Comparison of ENCODE assay signal across 12 mouse cellular contexts in the genomic region with DNA sequence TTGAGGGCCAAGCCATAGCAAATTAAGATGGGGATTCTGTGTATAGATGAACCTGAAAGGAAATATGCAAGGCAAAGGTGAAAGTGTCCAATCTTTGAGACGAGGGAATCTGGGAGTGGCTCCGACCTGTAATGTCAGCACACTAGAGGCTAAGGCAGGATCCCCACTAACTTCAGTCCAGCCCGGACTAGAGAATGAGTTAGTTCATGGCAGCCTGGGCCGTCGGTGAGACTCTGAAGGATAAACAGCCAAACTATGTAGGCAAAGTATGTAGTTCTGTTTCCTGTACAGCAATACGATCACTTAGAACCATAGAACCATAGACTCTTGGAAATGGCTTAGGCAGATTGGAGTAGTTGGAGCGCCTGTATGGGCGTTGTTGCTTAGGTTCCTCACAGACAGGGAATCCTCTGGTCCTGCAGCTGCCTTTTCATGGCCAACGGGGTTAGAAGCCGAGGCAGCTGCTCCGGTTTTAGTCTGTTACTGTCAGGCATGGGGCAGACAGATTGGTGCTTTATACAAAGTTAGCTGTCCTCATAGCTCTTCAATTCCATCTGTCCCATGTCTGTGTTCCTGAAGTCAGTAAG. TPM values are rescaled to one million over a fixed set of nuclear protein-coding genes. Genes with fewer than 3 reads are reported as not detected.
DNase-seq lines count a peak whose midpoint lies in the region; ATAC-seq and TF ChIP-seq lines count a peak whose summit lies in the region.
"Had no signal": no experiment of that assay in that cellular context is flagged by ENCODE, and none has a peak within 500 bp of the region (broad histone marks: within the 10 kb centered on the region; RNA-seq: fewer than 3 reads in every experiment).

No protein-coding gene starts in this region.

- no peaks in the 10 kb centered on the region for H3K27me3 ChIP-seq in forebrain, embryonic 10.5 days (ENCODE audit: poor library complexity, severe bottlenecking)
- no peaks in the 10 kb centered on the region for H3K27me3 ChIP-seq in forebrain, embryonic 11.5 days (ENCODE audit: control insufficient read depth, insufficient read depth, low read length)
- no peaks in the 10 kb centered on the region for H3K27me3 ChIP-seq in lung, embryonic 14.5 days (ENCODE audit: insufficient read depth, low read length)
- no peaks in the 10 kb centered on the region for H3K27me3 ChIP-seq in hindbrain, embryonic 13.5 days
- no peaks in the 10 kb centered on the region for H3K27me3 ChIP-seq in neural tube, embryonic 13.5 days
- no peaks in the 10 kb centered on the region for H3K27me3 ChIP-seq in kidney, adult 2 months (replicated peaks; ENCODE audit: control insufficient read depth, insufficient read depth, low read length)

- no peak for TF ChIP-seq CTCF in lung, embryonic 14.5 days (IDR thresholded peaks at IDR 0.05; ENCODE audit: low read depth)
- no peak for TF ChIP-seq CTCF in kidney, adult 2 months (conservative IDR thresholded peaks at IDR 0.05; ENCODE audit: insufficient read depth, insufficient read length, low read depth, low read length)

- H3K27ac ChIP-seq in forebrain, embryonic 10.5 days, result peak overlapping the region; percentile 58; the same call in 1 of the 2 replicates
- no peak overlapping the region for H3K27ac ChIP-seq in forebrain, embryonic 11.5 days (ENCODE audit: low read depth, low read length)
- peak overlapping the region; percentile 6; the same call in 1 of the 2 replicates for H3K27ac ChIP-seq in lung, embryonic 14.5 days (ENCODE audit: low read depth)
- peak overlapping the region; percentile 77 for H3K27ac ChIP-seq in hindbrain, embryonic 13.5 days
- H3K27ac ChIP-seq in neural tube, embryonic 13.5 days (replicated peaks), result peak overlapping the region; percentile 35
- no peak overlapping the region for H3K27ac ChIP-seq in kidney, adult 2 months (ENCODE audit: insufficient read depth, low read depth, low read length)
- H3K27ac ChIP-seq: liver, embryonic 14.5 days had no signal

- DNase-seq in forebrain, embryonic 10.5 days (ENCODE audit: extremely low spot score, low spot score), result no peak
- DNase-seq in forebrain, embryonic 11.5 days (ENCODE audit: low spot score), result no peak
- DNase-seq in lung, embryonic 14.5 days, result no peak
- no peak for DNase-seq in lung, adult 18-20 months
- DNase-seq in spleen, postnatal 4 days (ENCODE audit: low spot score in 2 of 2), result no peak
- DNase-seq in kidney, adult 2 months, result no peak
- DNase-seq: cerebellum, postnatal 10 days; kidney, adult 11 months had no signal

- peaks cover 64% of the 10 kb centered on the region for H3K4me1 ChIP-seq in forebrain, embryonic 10.5 days
- H3K4me1 ChIP-seq in forebrain, embryonic 11.5 days (replicated peaks; ENCODE audit: control insufficient read depth, insufficient read depth, low read length), result peaks cover 2% of the 10 kb centered on the region; the same call in 1 of the 2 replicates
- peaks cover 15% of the 10 kb centered on the region; the same call in 1 of the 2 replicates for H3K4me1 ChIP-seq in lung, embryonic 14.5 days (ENCODE audit: insufficient read depth)
- peaks cover 55% of the 10 kb centered on the region for H3K4me1 ChIP-seq in hindbrain, embryonic 13.5 days (replicated peaks)
- H3K4me1 ChIP-seq in neural tube, embryonic 13.5 days (replicated peaks), result peaks cover 69% of the 10 kb centered on the region
- H3K4me1 ChIP-seq in kidney, adult 2 months (ENCODE audit: control insufficient read depth, insufficient read depth, low read length), result peaks cover 10% of the 10 kb centered on the region; the same call in 1 of the 2 replicates

- H3K9ac ChIP-seq in forebrain, embryonic 11.5 days (ENCODE audit: low read length), result no peak overlapping the region
- H3K9ac ChIP-seq in lung, embryonic 14.5 days, result no peak overlapping the region
- H3K9ac ChIP-seq in hindbrain, embryonic 13.5 days, result no peak overlapping the region
- H3K9ac ChIP-seq in neural tube, embryonic 13.5 days, result no peak overlapping the region
- H3K9ac ChIP-seq: liver, embryonic 14.5 days had no signal

- no peak overlapping the region for H3K4me3 ChIP-seq in forebrain, embryonic 10.5 days
- H3K4me3 ChIP-seq in forebrain, embryonic 11.5 days (ENCODE audit: low read depth, low read length), result no peak overlapping the region
- no peak overlapping the region for H3K4me3 ChIP-seq in lung, embryonic 14.5 days (ENCODE audit: low read depth, low read length)
- no peak overlapping the region for H3K4me3 ChIP-seq in hindbrain, embryonic 13.5 days
- H3K4me3 ChIP-seq in neural tube, embryonic 13.5 days, result no peak overlapping the region
- no peak overlapping the region for H3K4me3 ChIP-seq in kidney, adult 2 months (ENCODE audit: insufficient read depth, low read depth, low read length)
- H3K4me3 ChIP-seq: erythroblast, embryonic 14.5 days had no signal

- H3K4me2 ChIP-seq in forebrain, embryonic 11.5 days (ENCODE audit: low read depth, low read length, severe bottlenecking), result no peak overlapping the region
- H3K4me2 ChIP-seq in lung, embryonic 14.5 days, result no peak overlapping the region
- no peak overlapping the region for H3K4me2 ChIP-seq in hindbrain, embryonic 13.5 days
- H3K4me2 ChIP-seq in neural tube, embryonic 13.5 days, result no peak overlapping the region

- no peak for TF ChIP-seq POLR2A in kidney, adult 2 months (IDR thresholded peaks at IDR 0.05; ENCODE audit: low read depth, low read length)

- no peak for ATAC-seq in forebrain, embryonic 11.5 days (replicated peaks; ENCODE audit: low FRiP score)
- ATAC-seq in lung, embryonic 14.5 days (ENCODE audit: insufficient read depth), result no peak
- no peak for ATAC-seq in hindbrain, embryonic 13.5 days (ENCODE audit: low FRiP score)
- ATAC-seq in neural tube, embryonic 13.5 days (ENCODE audit: low read depth), result no peak

- H3K36me3 ChIP-seq in forebrain, embryonic 10.5 days (replicated peaks), result peaks cover 7% of the 10 kb centered on the region
- no peaks in the 10 kb centered on the region for H3K36me3 ChIP-seq in forebrain, embryonic 11.5 days (ENCODE audit: control insufficient read depth, insufficient read depth, low read length)
- H3K36me3 ChIP-seq in lung, embryonic 14.5 days (ENCODE audit: insufficient read depth), result no peaks in the 10 kb centered on the region
- no peaks in the 10 kb centered on the region for H3K36me3 ChIP-seq in hindbrain, embryonic 13.5 days
- H3K36me3 ChIP-seq in neural tube, embryonic 13.5 days, result no peaks in the 10 kb centered on the region
- H3K36me3 ChIP-seq in kidney, adult 2 months (ENCODE audit: control insufficient read depth, insufficient read depth, low read length), result no peaks in the 10 kb centered on the region

- 88% methylated on average over 11 of the region's 11 CpGs for WGBS in forebrain, embryonic 10.5 days
- WGBS in forebrain, embryonic 11.5 days, result 86% methylated on average over 11 of the region's 11 CpGs
- WGBS in lung, embryonic 14.5 days, result 77% methylated on average over 11 of the region's 11 CpGs
- WGBS in hindbrain, embryonic 13.5 days, result 74% methylated on average over 11 of the region's 11 CpGs
- WGBS in neural tube, embryonic 13.5 days, result 73% methylated on average over 11 of the region's 11 CpGs
- WGBS in kidney, adult 2 months, result 84% methylated on average over 11 of the region's 11 CpGs

- H3K9me3 ChIP-seq in forebrain, embryonic 10.5 days, result no peaks in the 10 kb centered on the region
- no peaks in the 10 kb centered on the region for H3K9me3 ChIP-seq in forebrain, embryonic 11.5 days (ENCODE audit: control insufficient read depth, low read length)
- no peaks in the 10 kb centered on the region for H3K9me3 ChIP-seq in lung, embryonic 14.5 days (ENCODE audit: low read depth, low read length)
- H3K9me3 ChIP-seq in hindbrain, embryonic 13.5 days, result no peaks in the 10 kb centered on the region
- no peaks in the 10 kb centered on the region for H3K9me3 ChIP-seq in neural tube, embryonic 13.5 days

RNA-seq across cellular contexts. Expression of a gene that starts 39.4 kb away (rescaled TPM):
- polyA plus RNA-seq in forebrain, embryonic 10.5 days (2016; fragmentation: Nextera tagmentation; extraction: Ambion mirVana), result 44.2 and 46.7 TPM in 2 replicates
- polyA plus RNA-seq in forebrain, embryonic 11.5 days (2014; fragmentation: Nextera tagmentation; extraction: Ambion mirVana), result 57.8 and 66.6 TPM in 2 replicates
- 48.3 and 56.1 TPM in 2 replicates for polyA plus RNA-seq in lung, embryonic 14.5 days (2014; fragmentation: Nextera tagmentation; extraction: Ambion mirVana)
- polyA plus RNA-seq in hindbrain, embryonic 13.5 days (2015; fragmentation: Nextera tagmentation; extraction: Ambion mirVana), result 43.3 and 43.5 TPM in 2 replicates
- polyA plus RNA-seq in neural tube, embryonic 13.5 days (2015; fragmentation: Nextera tagmentation; extraction: Ambion mirVana), result 37.8 and 55.4 TPM in 2 replicates
- polyA plus RNA-seq in kidney, adult 2 months (2012; rRNA removed), result 13.4 and 13.9 TPM in 2 replicates

Comparison
In these comparisons a context has a peak if more than half of its experiments do, and no peak if none do; other contexts are left out.
1. H3K27ac ChIP-seq: peak in forebrain, embryonic 10.5 days (single experiment), lung, embryonic 14.5 days (single experiment), hindbrain, embryonic 13.5 days (single experiment) and neural tube, embryonic 13.5 days (single experiment); none in forebrain, embryonic 11.5 days (single experiment) and kidney, adult 2 months (single experiment).